Mouse (Mus musculus) embryonic facial prominence, embryonic 12.5 days (tissue): ENCODE data around the gene Slc16a4. TPM values are rescaled to one million over a fixed set of nuclear protein-coding genes. Genes with fewer than 3 reads are reported as not detected.

Experiments
- ATAC-seq: fragments of 200-750 bp; cut with Nextera tagmentation; 2 replicates; pipeline ENCODE4 v1.8.0; 2017; ENCODE audit not compliant: insufficient number of reproducible peaks, insufficient read depth, low FRiP score, low TSS enrichment
- H3K27ac ChIP-seq: fragments of 300-500 bp; sonication (generic); 2 replicates; pipeline ENCODE4 v1.5.1; 2016; ENCODE audit warnings: mild to moderate bottlenecking
- H3K27me3 ChIP-seq: fragments of 300-500 bp; sonication (generic); 2 replicates; pipeline ENCODE4 v1.6.1; 2016; ENCODE audit warnings: mild to moderate bottlenecking, moderate library complexity
- H3K36me3 ChIP-seq: fragments of 300-500 bp; sonication (generic); 2 replicates; pipeline ENCODE4 v1.6.1; 2016; ENCODE audit warnings: mild to moderate bottlenecking
- H3K4me1 ChIP-seq: fragments of 300-500 bp; sonication (generic); 2 replicates; pipeline ENCODE4 v1.6.1; 2016
- H3K4me2 ChIP-seq: fragments of 300-500 bp; sonication (generic); replicated peaks from 2 replicates; pipeline ENCODE4 v1.6.1; 2016; ENCODE audit warnings: mild to moderate bottlenecking, moderate library complexity
- H3K4me3 ChIP-seq: fragments of 300-500 bp; sonication (generic); 2 replicates; pipeline ENCODE4 v1.5.1; 2016; ENCODE audit warnings: mild to moderate bottlenecking
- H3K9ac ChIP-seq: fragments of 300-500 bp; sonication (generic); 2 replicates; pipeline ENCODE4 v1.6.1; 2016; ENCODE audit warnings: mild to moderate bottlenecking, moderate library complexity
- H3K9me3 ChIP-seq: fragments of 300-500 bp; sonication (generic); 2 replicates; pipeline ENCODE4 v1.6.1; 2016; ENCODE audit warnings: mild to moderate bottlenecking, moderate library complexity
- WGBS: fragments of 180-500 bp; shearing (Covaris S2); methylation state at CpG from one replicate; pipeline ENCODE4 v1.1.7; 2016; 5-methylcytosine and 5-hydroxymethylcytosine counted together
- polyA plus RNA-seq: library from polyadenylated mRNA; unstranded; fragments of >200 nt; fragmentation: Nextera tagmentation; extraction: Ambion mirVana; gene quantifications from 2 replicates; pipeline ENCODE4 v1.2.1, GENCODE M21; 2016

The Slc16a4 gene
- polyA plus RNA-seq, 1 experiment from 2014 or later, result 5.4 TPM

DNA sequence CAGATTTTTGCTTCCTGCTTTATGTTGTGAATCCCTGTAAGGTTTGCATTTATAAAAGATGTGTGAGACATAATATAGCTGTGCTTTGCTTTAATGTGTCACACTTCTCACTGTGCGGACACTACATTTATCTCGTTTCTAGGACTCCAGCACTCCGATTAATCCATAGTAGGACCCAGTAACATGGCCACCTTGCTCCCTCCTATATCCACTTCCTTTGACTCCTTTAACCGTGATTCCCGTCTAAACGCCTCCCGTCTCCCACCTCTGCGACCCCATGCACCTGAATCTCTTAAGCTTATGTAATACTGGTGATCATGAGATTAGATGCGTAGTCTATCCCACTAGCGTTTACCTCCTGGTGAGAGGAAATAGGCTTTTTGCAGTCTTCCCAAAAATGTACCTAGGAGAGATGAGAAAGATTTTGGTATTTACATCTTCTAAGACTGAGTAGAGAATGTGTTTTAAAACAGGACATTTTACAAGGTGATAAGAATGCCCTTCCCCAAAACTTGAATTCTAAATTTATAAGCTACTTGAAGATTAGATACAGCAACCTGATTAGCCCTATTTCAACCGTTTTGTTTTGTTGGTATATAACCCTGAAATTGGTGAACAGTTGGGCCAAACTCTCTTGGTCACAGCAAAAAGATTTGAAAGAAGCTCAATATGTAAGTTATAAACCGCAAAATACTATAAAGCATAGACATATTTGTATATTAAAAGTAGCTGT is 43.3 kb downstream of the Slc16a4 start:
- no peaks in the 10 kb centered on the region for H3K9me3 ChIP-seq
- H3K27me3 ChIP-seq, result no peaks in the 10 kb centered on the region
- H3K9ac ChIP-seq, result peak overlapping the region; percentile 93
- H3K4me3 ChIP-seq, result peak overlapping the region; percentile 80
- H3K36me3 ChIP-seq, result peaks cover 17% of the 10 kb centered on the region
- ATAC-seq, result no peak
- peak overlapping the region; percentile 71 for H3K4me2 ChIP-seq
- H3K27ac ChIP-seq, result peak overlapping the region; percentile 98
- H3K4me1 ChIP-seq, result peaks cover 25% of the 10 kb centered on the region
- WGBS, result 12% methylated on average over 12 of the region's 12 CpGs

DNA sequence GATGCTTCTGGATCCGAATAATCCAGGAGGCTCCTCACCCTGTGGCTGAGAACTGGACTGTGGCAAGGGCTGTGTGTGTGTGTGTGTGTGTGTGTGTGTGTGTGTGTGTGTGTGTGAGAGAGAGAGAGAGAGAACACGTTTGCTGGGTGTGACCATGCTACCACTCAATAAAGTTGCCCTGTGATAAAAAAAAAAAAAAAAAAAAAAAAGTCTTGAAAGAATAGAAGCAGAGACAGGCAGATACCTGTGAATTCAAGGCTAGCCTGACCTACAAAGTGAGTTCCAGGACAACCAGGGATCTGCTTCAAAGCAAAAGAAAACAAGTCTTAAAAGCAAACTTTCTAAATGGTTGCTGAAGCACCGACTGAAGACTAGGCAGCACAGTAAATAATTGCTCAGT is 52.9 kb downstream of the Slc16a4 start:
- no peaks in the 10 kb centered on the region for H3K36me3 ChIP-seq
- H3K9ac ChIP-seq, result no peak overlapping the region
- WGBS, result 59% methylated on average over 2 of the region's 3 CpGs
- H3K27ac ChIP-seq, result no peak overlapping the region
- no peak for ATAC-seq
- no peak overlapping the region for H3K4me2 ChIP-seq
- no peaks in the 10 kb centered on the region for H3K27me3 ChIP-seq
- no peaks in the 10 kb centered on the region for H3K4me1 ChIP-seq
- no peak overlapping the region for H3K4me3 ChIP-seq
- no peaks in the 10 kb centered on the region for H3K9me3 ChIP-seq

DNA sequence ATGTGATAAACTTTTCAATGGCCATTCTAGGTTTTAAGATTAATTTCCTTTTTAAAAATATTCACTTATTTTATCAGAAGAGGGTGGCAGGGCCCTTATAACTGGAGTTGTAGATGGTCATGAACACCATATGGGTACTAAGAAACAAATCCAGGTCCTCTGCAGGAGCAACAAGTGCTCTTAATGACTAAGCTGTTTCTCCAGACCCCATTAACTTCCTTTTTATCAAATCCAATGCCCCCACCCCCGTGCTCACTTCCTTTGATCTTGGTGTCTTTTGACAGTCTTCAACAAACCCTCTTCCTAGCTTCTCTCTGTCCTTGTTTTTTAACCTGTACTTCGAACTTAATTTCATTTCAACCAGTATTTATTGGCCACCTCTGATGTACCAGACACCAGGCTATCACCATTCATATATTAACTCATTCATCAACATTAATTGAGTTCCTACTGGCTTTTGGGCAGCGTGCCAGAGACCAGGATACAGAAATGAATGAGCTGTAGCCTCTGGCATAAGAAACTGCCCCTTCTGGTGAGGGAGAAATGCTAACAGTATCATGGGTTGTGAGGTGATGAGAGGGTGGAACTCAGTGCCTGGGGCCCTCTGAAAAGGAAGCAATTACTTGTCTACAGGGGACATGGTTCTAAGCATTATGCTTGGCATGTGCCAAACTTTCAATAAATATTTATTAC is 54.1 kb downstream of the Slc16a4 start:
- no peak overlapping the region for H3K9ac ChIP-seq
- no peaks in the 10 kb centered on the region for H3K27me3 ChIP-seq
- no peaks in the 10 kb centered on the region for H3K4me1 ChIP-seq
- no peak overlapping the region for H3K4me2 ChIP-seq
- H3K27ac ChIP-seq, result no peak overlapping the region
- H3K4me3 ChIP-seq, result no peak overlapping the region
- 52% methylated on average over 3 of the region's 3 CpGs for WGBS
- no peak for ATAC-seq
- no peaks in the 10 kb centered on the region for H3K36me3 ChIP-seq
- H3K9me3 ChIP-seq, result no peaks in the 10 kb centered on the region

DNA sequence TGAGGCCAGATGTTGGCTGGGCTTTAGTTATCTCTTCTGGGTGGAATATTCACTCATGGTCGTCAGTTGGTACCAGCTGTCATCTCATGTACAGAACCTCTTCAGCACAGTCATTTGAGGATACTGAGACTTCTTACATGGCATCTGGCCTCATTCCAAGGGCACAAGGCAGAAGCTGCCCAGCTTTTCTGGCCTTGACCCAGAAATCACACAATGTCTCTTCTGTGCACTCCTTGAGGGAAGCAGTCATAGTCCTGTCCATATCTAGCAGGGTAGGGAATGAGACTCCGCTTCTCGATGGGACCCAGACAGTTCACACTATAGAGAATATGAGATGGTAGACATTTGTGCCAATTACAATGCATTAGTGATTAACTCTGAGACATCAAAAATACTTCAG is 58.0 kb downstream of the Slc16a4 start:
- WGBS, result 82% methylated on average over 3 of the region's 3 CpGs
- H3K27ac ChIP-seq, result no peak overlapping the region
- ATAC-seq, result no peak
- no peak overlapping the region for H3K4me2 ChIP-seq
- no peak overlapping the region for H3K9ac ChIP-seq
- no peaks in the 10 kb centered on the region for H3K27me3 ChIP-seq
- no peaks in the 10 kb centered on the region for H3K4me1 ChIP-seq
- no peaks in the 10 kb centered on the region for H3K36me3 ChIP-seq
- H3K4me3 ChIP-seq, result no peak overlapping the region
- H3K9me3 ChIP-seq, result no peaks in the 10 kb centered on the region

DNA sequence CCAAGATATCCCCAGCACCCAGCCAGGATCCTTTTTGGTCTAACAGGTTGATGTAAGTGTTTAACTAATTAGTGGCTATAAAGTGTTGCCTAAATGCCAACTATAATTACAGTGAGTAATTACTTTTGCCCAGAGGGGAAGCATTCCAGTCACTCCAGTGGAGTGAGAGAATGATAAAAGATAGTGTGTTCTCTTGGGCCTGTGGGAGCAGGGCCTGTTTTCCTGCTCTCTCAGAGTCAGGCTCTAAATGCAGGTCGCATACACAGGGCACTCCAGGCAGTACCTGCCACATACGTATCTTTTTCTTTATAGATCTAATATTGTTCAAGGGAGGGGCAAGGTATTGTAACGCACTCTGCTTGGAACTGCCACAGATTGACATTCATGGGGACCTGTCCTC is 60.7 kb downstream of the Slc16a4 start:
- 55% methylated on average over 3 of the region's 3 CpGs for WGBS
- Histone ChIP-seq H3K4me1 (no peaks in the 10 kb centered on the region), H3K36me3 (no peaks in the 10 kb centered on the region), H3K9ac (no peak overlapping the region), H3K27ac (no peak overlapping the region), H3K4me2 (no peak overlapping the region), H3K27me3 (no peaks in the 10 kb centered on the region), H3K9me3 (no peaks in the 10 kb centered on the region), H3K4me3 (no peak overlapping the region)
- no peak for ATAC-seq

DNA sequence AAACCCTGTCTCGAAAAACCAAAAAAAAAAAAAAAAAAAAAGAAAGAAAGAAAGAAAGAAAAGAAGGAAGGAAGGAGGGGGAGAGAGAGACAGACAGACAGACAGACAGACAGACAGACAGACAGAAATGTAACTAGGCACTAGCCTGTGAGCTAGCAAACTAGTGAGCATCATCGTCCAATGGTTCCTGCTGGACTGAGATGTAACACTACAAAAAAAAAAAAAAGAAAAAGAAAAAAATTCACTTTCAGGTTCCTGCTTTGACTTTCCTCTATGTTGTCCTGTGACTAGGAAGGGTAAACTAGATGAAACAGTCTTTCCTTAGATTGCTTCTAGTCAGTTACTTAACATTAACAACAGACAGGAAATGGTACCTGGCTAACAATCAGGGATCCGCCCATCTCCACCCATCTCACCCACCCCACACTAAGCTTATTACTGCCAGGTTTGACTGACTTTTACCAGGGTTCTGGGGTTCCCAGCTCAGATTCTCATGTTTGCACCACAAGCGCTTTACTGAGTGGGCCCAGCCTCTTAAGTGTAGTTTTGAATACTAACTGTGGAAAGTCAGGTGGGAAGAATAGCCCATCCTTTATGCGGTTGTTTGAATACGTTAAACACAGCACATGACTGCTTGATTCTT is 64.7 kb downstream of the Slc16a4 start:
- H3K4me3 ChIP-seq, result no peak overlapping the region
- 86% methylated on average over 6 of the region's 6 CpGs for WGBS
- H3K27ac ChIP-seq, result no peak overlapping the region
- H3K9me3 ChIP-seq, result no peaks in the 10 kb centered on the region
- no peak overlapping the region for H3K4me2 ChIP-seq
- H3K36me3 ChIP-seq, result no peaks in the 10 kb centered on the region
- no peak overlapping the region for H3K9ac ChIP-seq
- H3K27me3 ChIP-seq, result no peaks in the 10 kb centered on the region
- H3K4me1 ChIP-seq, result no peaks in the 10 kb centered on the region
- ATAC-seq, result no peak

DNA sequence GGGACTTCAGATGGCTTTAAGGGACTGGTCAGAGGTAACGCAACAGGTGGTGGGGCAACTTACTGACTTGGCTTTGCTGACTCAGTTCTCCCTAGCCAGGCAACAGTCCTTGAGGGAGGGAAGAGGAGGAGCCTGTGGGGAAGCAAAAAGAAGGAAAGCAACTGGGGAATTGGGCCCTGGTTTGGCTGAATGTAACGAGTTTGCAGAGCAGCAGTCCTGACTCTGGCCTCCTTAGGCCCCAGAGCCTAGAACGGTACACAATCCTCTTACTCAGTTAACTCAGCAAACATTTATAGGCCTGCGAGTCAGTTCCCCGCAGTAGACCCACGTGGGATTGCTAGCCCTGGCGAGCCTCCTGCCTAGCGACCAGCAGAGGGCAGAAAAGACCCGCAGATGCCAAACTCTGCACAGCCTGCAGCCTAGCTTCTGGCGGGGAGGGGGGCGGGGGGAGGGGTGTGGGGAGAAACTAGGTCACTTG is 66.0 kb downstream of the Slc16a4 start:
- WGBS, result 2% methylated on average over 11 of the region's 11 CpGs
- Histone ChIP-seq H3K9me3 (no peaks in the 10 kb centered on the region), H3K36me3 (no peaks in the 10 kb centered on the region), H3K4me1 (peaks cover 7% of the 10 kb centered on the region; the same call in 1 of the 2 replicates), H3K27ac (no peak overlapping the region), H3K9ac (no peak overlapping the region), H3K4me3 (no peak overlapping the region), H3K27me3 (no peaks in the 10 kb centered on the region), H3K4me2 (peak overlapping the region; percentile 18)
- ATAC-seq, result peak; percentile 84

DNA sequence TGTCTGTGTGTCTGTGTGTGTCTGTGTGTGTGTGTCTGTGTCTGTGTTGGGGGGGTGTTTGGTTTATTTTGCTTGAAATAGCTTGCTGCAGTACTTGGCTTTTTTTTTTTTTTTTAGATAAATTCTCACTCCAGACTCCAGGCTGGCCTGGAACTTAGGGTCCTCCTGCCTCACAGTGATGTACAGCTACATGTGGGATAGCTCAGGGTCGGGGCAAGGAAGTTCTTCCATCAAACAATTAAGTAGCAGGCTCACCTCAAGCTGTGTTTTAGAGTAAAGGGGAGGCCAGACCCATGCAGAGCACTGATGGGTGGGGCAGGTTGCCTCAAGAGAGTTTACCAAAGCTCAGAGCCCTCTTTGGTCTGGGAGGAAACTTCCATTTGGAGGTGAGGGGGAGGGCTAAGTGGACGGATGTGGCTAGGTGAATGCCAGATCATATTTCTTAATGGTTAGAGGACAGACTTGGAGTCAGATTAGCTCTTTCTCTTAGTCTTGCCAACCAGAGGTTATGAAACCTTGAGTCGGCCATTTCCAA is 66.7 kb downstream of the Slc16a4 start:
- H3K36me3 ChIP-seq, result no peaks in the 10 kb centered on the region
- no peaks in the 10 kb centered on the region for H3K9me3 ChIP-seq
- ATAC-seq, result no peak
- 46% methylated on average over 3 of the region's 3 CpGs for WGBS
- no peak overlapping the region for H3K4me2 ChIP-seq
- no peak overlapping the region for H3K27ac ChIP-seq
- H3K4me3 ChIP-seq, result no peak overlapping the region
- no peaks in the 10 kb centered on the region for H3K27me3 ChIP-seq
- H3K4me1 ChIP-seq, result peaks cover 7% of the 10 kb centered on the region; the same call in 1 of the 2 replicates
- no peak overlapping the region for H3K9ac ChIP-seq

DNA sequence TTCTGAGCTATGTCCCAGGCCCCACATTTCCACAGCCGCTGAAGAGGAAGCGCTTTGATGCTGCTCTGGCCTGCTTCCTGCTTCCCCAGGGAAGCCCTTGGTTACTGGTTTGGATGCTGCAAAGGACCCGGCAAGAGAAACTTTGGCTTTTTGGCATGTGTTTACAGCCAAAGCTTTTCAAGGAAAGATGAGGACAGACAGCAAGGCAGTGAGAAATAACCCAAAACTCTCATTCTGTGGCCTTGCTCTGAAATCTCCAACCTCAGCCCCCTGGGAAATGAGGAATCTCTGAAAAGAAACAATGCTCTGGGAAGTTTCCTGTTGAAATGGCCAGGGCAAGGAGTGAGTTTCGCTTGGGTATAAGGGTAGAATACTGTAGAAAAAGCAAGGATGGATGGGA is 69.3 kb downstream of the Slc16a4 start:
- peaks cover 7% of the 10 kb centered on the region; the same call in 1 of the 2 replicates for H3K4me1 ChIP-seq
- 55% methylated on average over 4 of the region's 4 CpGs for WGBS
- no peak overlapping the region for H3K9ac ChIP-seq
- ATAC-seq, result no peak
- no peak overlapping the region for H3K4me3 ChIP-seq
- H3K9me3 ChIP-seq, result no peaks in the 10 kb centered on the region
- H3K27me3 ChIP-seq, result no peaks in the 10 kb centered on the region
- no peaks in the 10 kb centered on the region for H3K36me3 ChIP-seq
- no peak overlapping the region for H3K4me2 ChIP-seq
- H3K27ac ChIP-seq, result no peak overlapping the region; the same call in 1 of the 2 replicates
